Mouse (Mus musculus) hindbrain, embryonic 13.5 days (tissue): Measurements from ENCODE around the gene Prdx2. TPM values are rescaled to one million over a fixed set of nuclear protein-coding genes. Genes with fewer than 3 reads are reported as not detected.
A peak's percentile ranks its signal among the peaks of the same experiment; 100 is the strongest.

ENCODE experiments used
- ATAC-seq: fragments of 200-750 bp; cut with Nextera tagmentation; 2 replicates; pipeline ENCODE4 v1.8.0; 2017; ENCODE audit warnings: moderate TSS enrichment; ENCODE audit not compliant: low FRiP score
- H3K27ac ChIP-seq: fragments of 300-500 bp; sonication (generic); 2 replicates; pipeline ENCODE4 v1.5.1; 2015; ENCODE audit warnings: inconsistent platforms, mild to moderate bottlenecking, moderate library complexity
- H3K27me3 ChIP-seq: fragments of 300-500 bp; sonication (generic); 2 replicates; pipeline ENCODE4 v1.6.1; 2015; ENCODE audit warnings: mild to moderate bottlenecking, inconsistent platforms
- H3K36me3 ChIP-seq: fragments of 300-500 bp; sonication (generic); 2 replicates; pipeline ENCODE4 v1.6.1; 2015; ENCODE audit warnings: mild to moderate bottlenecking, inconsistent platforms
- H3K4me1 ChIP-seq: fragments of 300-500 bp; sonication (generic); replicated peaks from 2 replicates; pipeline ENCODE4 v1.6.1; 2015; ENCODE audit warnings: inconsistent platforms
- H3K4me2 ChIP-seq: fragments of 300-500 bp; sonication (generic); 2 replicates; pipeline ENCODE4 v1.6.1; 2015; ENCODE audit warnings: inconsistent platforms, mild to moderate bottlenecking, moderate library complexity
- H3K4me3 ChIP-seq: fragments of 300-500 bp; sonication (generic); 2 replicates; pipeline ENCODE4 v1.5.1; 2015; ENCODE audit warnings: mild to moderate bottlenecking, inconsistent platforms
- H3K9ac ChIP-seq: fragments of 300-500 bp; sonication (generic); 2 replicates; pipeline ENCODE4 v1.6.1; 2015; ENCODE audit warnings: mild to moderate bottlenecking, inconsistent platforms
- H3K9me3 ChIP-seq: fragments of 300-500 bp; sonication (generic); 2 replicates; pipeline ENCODE4 v1.6.1; 2016; ENCODE audit warnings: inconsistent platforms
- WGBS: fragments of 180-500 bp; shearing (Covaris S2); methylation state at CpG from one replicate; pipeline ENCODE4 v1.1.7; 2015; 5-methylcytosine and 5-hydroxymethylcytosine counted together
- polyA plus RNA-seq: library from polyadenylated mRNA; unstranded; fragments of >200 nt; fragmentation: Nextera tagmentation; extraction: Ambion mirVana; gene quantifications from 2 replicates; pipeline ENCODE4 v1.2.1, GENCODE M21; 2015

The Prdx2 gene
- polyA plus RNA-seq, 1 experiment from 2014 or later = 1,362 TPM

DNA sequence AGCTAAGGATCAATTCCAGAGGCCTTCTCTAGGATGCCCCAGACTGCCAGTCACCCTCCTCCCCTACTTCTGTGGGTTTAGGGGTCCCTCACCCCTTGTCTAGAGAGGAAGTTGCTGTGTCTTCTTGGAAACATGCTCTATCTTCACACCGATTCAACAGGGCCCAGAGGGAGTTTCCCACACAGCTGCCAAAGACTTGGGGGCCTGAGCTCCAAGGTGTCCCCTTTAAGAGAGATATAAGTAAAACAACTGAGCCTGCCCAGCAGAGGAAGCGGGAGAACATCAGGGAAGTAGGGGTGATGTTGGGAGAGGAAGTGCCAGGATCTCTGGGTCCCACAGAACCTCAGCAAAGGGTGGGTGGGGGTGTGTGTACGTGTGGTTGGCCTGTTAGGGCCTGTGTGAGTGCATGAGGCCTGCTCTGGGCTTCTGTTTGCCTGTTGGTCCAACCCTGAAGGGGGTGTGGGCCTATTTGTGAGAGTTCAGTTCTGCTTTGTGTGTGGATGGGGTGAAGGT is 13.2 kb downstream of the Prdx2 start:
- no peak overlapping the region for H3K9ac ChIP-seq
- 67% methylated on average over 3 of the region's 3 CpGs for WGBS
- no peak overlapping the region for H3K4me3 ChIP-seq
- H3K27ac ChIP-seq = no peak overlapping the region
- no peak overlapping the region for H3K4me2 ChIP-seq
- H3K4me1 ChIP-seq = peaks cover 68% of the 10 kb centered on the region
- peaks cover 67% of the 10 kb centered on the region for H3K27me3 ChIP-seq
- ATAC-seq = no peak
- H3K36me3 ChIP-seq = no peaks in the 10 kb centered on the region
- H3K9me3 ChIP-seq = no peaks in the 10 kb centered on the region

- no peak for ATAC-seq
- peaks cover 53% of the 10 kb centered on the region for H3K4me1 ChIP-seq
These were observed 15.1 kb downstream of the Prdx2 start for GRCm38 (mm10) chr8:84984294-84985048.

GRCm38 (mm10) chr8:84985049-84985683 is 15.8 kb downstream of the Prdx2 start:
- Histone ChIP-seq H3K4me3 (peak overlapping the region; percentile 48), H3K9me3 (no peaks in the 10 kb centered on the region), H3K27me3 (peaks cover 76% of the 10 kb centered on the region), H3K36me3 (no peaks in the 10 kb centered on the region), H3K4me1 (peaks cover 51% of the 10 kb centered on the region), H3K9ac (peak overlapping the region; percentile 77), H3K4me2 (peak overlapping the region; percentile 100), H3K27ac (peak overlapping the region; percentile 79)
- ATAC-seq = no peak
- under 1% methylated on average over 23 of the region's 23 CpGs for WGBS

More at GRCm38 (mm10) chr8:84984294-84985048, 15.1 kb downstream of the Prdx2 start:
- peaks cover 77% of the 10 kb centered on the region for H3K27me3 ChIP-seq
- H3K9me3 ChIP-seq = no peaks in the 10 kb centered on the region
- no peak overlapping the region for H3K4me3 ChIP-seq
- WGBS = 12% methylated on average over 16 of the region's 16 CpGs
- H3K9ac ChIP-seq = peak overlapping the region; percentile 77
- H3K36me3 ChIP-seq = no peaks in the 10 kb centered on the region
- peak overlapping the region; percentile 100 for H3K4me2 ChIP-seq
- H3K27ac ChIP-seq = peak overlapping the region; percentile 62

GRCm38 (mm10) chr8:84985684-84986378 is 16.4 kb downstream of the Prdx2 start:
- WGBS = 1% methylated on average over 52 of the region's 53 CpGs
- H3K27me3 ChIP-seq = peaks cover 69% of the 10 kb centered on the region

GRCm38 (mm10) chr8:84986379-84986945 is 17.1 kb downstream of the Prdx2 start:
- peak overlapping the region; percentile 79 for H3K27ac ChIP-seq
- peaks cover 46% of the 10 kb centered on the region for H3K4me1 ChIP-seq
- H3K4me2 ChIP-seq = peak overlapping the region; percentile 100
- WGBS = 38% methylated on average over 8 of the region's 8 CpGs
- no peak for ATAC-seq
- no peaks in the 10 kb centered on the region for H3K9me3 ChIP-seq
- H3K4me3 ChIP-seq = peak overlapping the region; percentile 48
- H3K36me3 ChIP-seq = no peaks in the 10 kb centered on the region
- peak overlapping the region; percentile 77; the same call in 1 of the 2 replicates for H3K9ac ChIP-seq
- peaks cover 64% of the 10 kb centered on the region for H3K27me3 ChIP-seq

More at GRCm38 (mm10) chr8:84985684-84986378, 16.4 kb downstream of the Prdx2 start:
- peaks cover 46% of the 10 kb centered on the region for H3K4me1 ChIP-seq
- no peaks in the 10 kb centered on the region for H3K36me3 ChIP-seq
- H3K4me3 ChIP-seq = peak overlapping the region; percentile 48
- H3K9me3 ChIP-seq = no peaks in the 10 kb centered on the region
- peak overlapping the region; percentile 79 for H3K27ac ChIP-seq
- H3K4me2 ChIP-seq = peak overlapping the region; percentile 100
- ATAC-seq = peak; percentile 34
- peak overlapping the region; percentile 77 for H3K9ac ChIP-seq

GRCm38 (mm10) chr8:84987388-84987787 is 18.0 kb downstream of the Prdx2 start:
- ATAC-seq = no peak

DNA sequence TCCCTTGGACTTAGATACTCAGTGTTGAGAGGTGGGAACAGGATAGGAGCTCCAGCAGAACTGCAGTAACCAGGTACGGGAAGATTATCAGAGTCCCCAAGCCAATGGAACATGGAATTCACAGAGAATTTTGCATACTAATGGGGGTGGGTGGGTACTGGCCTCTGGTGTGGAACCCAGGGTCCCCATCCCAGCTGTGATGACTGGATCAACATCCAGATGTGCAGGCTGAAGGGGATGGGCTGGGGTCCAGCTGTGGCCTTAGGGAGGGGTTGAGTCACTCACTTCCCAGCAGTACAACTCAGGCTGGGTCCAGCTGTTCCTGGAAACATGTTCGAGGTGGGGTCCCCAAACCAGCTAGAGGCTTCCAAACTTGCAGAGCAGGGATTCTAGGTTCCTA is 18.5 kb downstream of the Prdx2 start:
- peaks cover 41% of the 10 kb centered on the region for H3K4me1 ChIP-seq
- H3K9me3 ChIP-seq = no peaks in the 10 kb centered on the region
- H3K9ac ChIP-seq = no peak overlapping the region
- H3K4me2 ChIP-seq = no peak overlapping the region
- no peak overlapping the region for H3K4me3 ChIP-seq
- H3K27me3 ChIP-seq = peaks cover 50% of the 10 kb centered on the region
- ATAC-seq = no peak
- no peak overlapping the region for H3K27ac ChIP-seq
- H3K36me3 ChIP-seq = no peaks in the 10 kb centered on the region
- 65% methylated on average over 2 of the region's 2 CpGs for WGBS

More at GRCm38 (mm10) chr8:84987388-84987787, 18.0 kb downstream of the Prdx2 start:
- Histone ChIP-seq H3K27me3 (peaks cover 55% of the 10 kb centered on the region), H3K4me2 (no peak overlapping the region), H3K9me3 (no peaks in the 10 kb centered on the region), H3K4me1 (peaks cover 41% of the 10 kb centered on the region), H3K36me3 (no peaks in the 10 kb centered on the region), H3K27ac (no peak overlapping the region), H3K4me3 (no peak overlapping the region), H3K9ac (no peak overlapping the region)
- WGBS = 85% methylated on average over 5 of the region's 5 CpGs

GRCm38 (mm10) chr8:84989311-84989731 is 19.9 kb downstream of the Prdx2 start:
- Histone ChIP-seq H3K4me1 (peaks cover 40% of the 10 kb centered on the region), H3K4me3 (no peak overlapping the region), H3K4me2 (peak overlapping the region; percentile 86), H3K27me3 (peaks cover 51% of the 10 kb centered on the region), H3K9me3 (no peaks in the 10 kb centered on the region), H3K9ac (peak overlapping the region; percentile 75; the same call in 1 of the 2 replicates), H3K27ac (no peak overlapping the region), H3K36me3 (no peaks in the 10 kb centered on the region)
- ATAC-seq = no peak
- 16% methylated on average over 15 of the region's 15 CpGs for WGBS

- WGBS = under 1% methylated on average over 15 of the region's 15 CpGs
- H3K4me1 ChIP-seq = peaks cover 36% of the 10 kb centered on the region
- peak overlapping the region; percentile 86 for H3K4me2 ChIP-seq
- H3K27ac ChIP-seq = peak overlapping the region; percentile 85
- H3K9ac ChIP-seq = peak overlapping the region; percentile 75
- H3K9me3 ChIP-seq = no peaks in the 10 kb centered on the region
- H3K4me3 ChIP-seq = peak overlapping the region; percentile 55
- H3K36me3 ChIP-seq = no peaks in the 10 kb centered on the region
- peaks cover 51% of the 10 kb centered on the region for H3K27me3 ChIP-seq
- ATAC-seq = peak; percentile 60
These were observed 20.4 kb downstream of the Prdx2 start for GRCm38 (mm10) chr8:84989810-84990209.

DNA sequence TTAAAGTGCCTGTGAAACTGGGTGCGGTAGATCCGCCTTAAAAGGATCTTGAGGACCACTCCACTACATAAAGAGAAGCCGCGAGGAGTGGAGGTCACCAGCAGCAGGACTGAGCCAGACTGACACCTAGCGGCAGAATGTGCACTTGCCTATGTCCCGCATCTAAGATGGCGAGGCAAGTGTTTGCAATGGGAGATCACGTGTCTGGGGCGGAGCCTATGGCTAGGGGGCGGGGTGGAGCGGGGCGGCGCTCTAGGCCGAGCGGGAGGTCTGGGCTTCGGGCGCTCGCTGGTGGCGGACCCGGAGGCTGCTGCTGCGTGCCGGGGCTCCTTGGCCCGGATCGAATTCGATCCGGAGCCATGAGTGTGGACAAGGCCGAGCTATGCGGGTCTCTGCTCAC is 21.0 kb downstream of the Prdx2 start, which contains the start of gene Hook2:
TSS of gene Hook2 (plus strand) at position 255 of the 400 bp plus-strand sequence.
- WGBS = 0% methylated on average over 28 of the region's 28 CpGs
- ATAC-seq = peak; percentile 89
- H3K9me3 ChIP-seq = no peaks in the 10 kb centered on the region

DNA sequence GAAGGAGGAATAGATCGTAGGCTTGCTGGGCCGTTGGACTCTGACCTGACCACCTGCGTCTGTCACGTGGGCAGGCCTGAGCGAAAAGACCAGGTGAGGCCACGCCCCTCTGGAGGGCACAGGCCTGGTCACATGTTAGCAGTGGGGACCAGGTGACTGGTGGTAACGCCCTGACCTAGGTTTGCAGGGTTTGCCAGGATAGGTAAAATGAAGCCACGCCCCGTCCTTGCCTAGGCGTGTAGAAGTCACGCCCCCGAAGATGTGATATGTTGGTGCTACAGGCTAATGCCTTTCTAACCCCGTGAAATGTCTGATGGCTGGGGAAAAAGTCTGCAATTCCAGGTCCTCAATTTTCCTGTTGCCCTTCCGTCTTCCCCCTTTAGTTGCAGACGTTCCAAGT is 21.4 kb downstream of the Prdx2 start:
- H3K4me1 ChIP-seq = peaks cover 29% of the 10 kb centered on the region
- no peaks in the 10 kb centered on the region for H3K9me3 ChIP-seq
- WGBS = 3% methylated on average over 15 of the region's 15 CpGs
- H3K4me3 ChIP-seq = peak overlapping the region; percentile 55
- ATAC-seq = peak; percentile 55
- peaks cover 3% of the 10 kb centered on the region; the same call in 1 of the 2 replicates for H3K36me3 ChIP-seq
- peak overlapping the region; percentile 86 for H3K4me2 ChIP-seq
- peak overlapping the region; percentile 78 for H3K9ac ChIP-seq
- peaks cover 56% of the 10 kb centered on the region for H3K27me3 ChIP-seq
- peak overlapping the region; percentile 73 for H3K27ac ChIP-seq

More for the DNA sequence above, 21.0 kb downstream of the Prdx2 start, which contains the start of gene Hook2:
- Histone ChIP-seq H3K4me2 (peak within 1 kb of the TSS; percentile 86), H3K9ac (peak within 1 kb of the TSS; percentile 78), H3K36me3 (no peaks in the 10 kb centered on the region; the same call in 1 of the 2 replicates), H3K27ac (peak within 1 kb of the TSS; percentile 85), H3K27me3 (peaks cover 55% of the 10 kb centered on the region), H3K4me3 (peak within 1 kb of the TSS; percentile 55), H3K4me1 (peaks cover 30% of the 10 kb centered on the region)
